Mouse (Mus musculus): ENCODE results near the gene Gtf2i.
"Not testable (repeated sequence)": the region's sequence is repeated elsewhere in the genome, so short reads cannot be mapped to it uniquely, and the experiment has no call there.

Gtf2i gene

DNA sequence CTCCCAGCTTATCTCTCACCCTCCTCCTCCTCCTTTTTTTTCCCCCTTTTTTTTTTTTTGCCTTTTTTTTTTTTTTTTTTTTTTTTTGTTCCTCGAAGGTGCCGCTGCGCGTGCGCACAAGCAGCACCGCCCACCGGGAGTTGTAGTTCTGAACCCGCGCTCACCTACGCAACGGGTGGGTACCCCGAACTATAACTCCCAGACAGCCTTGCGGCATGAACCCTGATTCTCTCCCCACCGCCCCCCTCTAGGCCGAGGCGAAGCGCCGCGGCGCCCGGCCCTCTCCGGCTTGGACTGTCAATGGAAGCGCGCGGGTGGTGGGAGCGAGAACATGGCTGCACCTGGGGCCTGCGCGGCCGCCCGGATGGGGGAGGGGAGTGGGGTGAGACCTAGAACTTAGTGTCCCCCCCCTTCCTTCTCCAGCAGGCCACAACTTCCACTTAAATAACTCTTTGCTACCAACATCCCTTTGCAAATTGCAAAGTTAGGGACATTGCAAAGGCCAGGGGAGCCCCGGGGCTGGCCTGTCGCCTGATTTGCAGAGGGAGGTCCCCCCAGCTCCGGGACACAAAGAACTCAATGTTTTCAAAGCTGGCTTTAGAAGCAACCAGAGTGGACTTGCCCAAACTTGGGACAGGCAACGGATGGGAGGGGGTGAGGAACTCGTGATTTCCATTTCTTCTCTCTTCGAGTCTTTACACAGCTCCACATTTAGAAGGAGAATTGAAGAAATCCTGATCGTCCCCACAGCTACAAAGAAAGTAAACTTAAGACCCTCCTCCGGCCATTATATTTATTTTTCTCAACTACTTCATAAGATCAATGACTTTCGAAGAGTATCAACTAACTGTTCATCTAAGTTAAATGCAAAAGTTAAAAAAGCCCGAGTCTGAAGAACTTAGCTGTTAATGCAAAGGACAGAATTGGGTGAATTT lies at the start of gene Gtf2i:
Gene Gtf2i, minus strand, starts transcription at position 73 of the 935 bp plus-strand sequence.
- H3K4me3 ChIP-seq (replicated peaks; ENCODE audit: low read length): peak within 1 kb of the TSS; percentile 97
- H3K27me3 ChIP-seq (ENCODE audit: insufficient read depth, low read length): no peaks in the 10 kb centered on the region
- peaks cover 16% of the 10 kb centered on the region for H3K36me3 ChIP-seq (ENCODE audit: insufficient read depth, low read length)
- H3K9me3 ChIP-seq (ENCODE audit: low read length): no peaks in the 10 kb centered on the region
- H3K4me1 ChIP-seq (replicated peaks; ENCODE audit: low read depth, low read length): peaks cover 60% of the 10 kb centered on the region
- TF ChIP-seq POU5F1 (IDR thresholded peaks at IDR 0.05; ENCODE audit: borderline replicate concordance, low read length): no peak
- TF ChIP-seq NANOG (IDR thresholded peaks at IDR 0.05; ENCODE audit: borderline replicate concordance, low read length): no peak
- no peak for TF ChIP-seq CTCF (conservative IDR thresholded peaks at IDR 0.05; ENCODE audit: low read length)

GRCm38 (mm10) chr5:134359101-134359500 lies 44.5 kb upstream of the Gtf2i start:
- Histone ChIP-seq H3K27me3 (ENCODE audit: insufficient read depth, low read length) (no peaks in the 10 kb centered on the region), H3K4me1 (replicated peaks; ENCODE audit: low read depth, low read length) (peaks cover 33% of the 10 kb centered on the region), H3K9me3 (ENCODE audit: low read length) (no peaks in the 10 kb centered on the region), H3K36me3 (ENCODE audit: insufficient read depth, low read length) (peaks cover 72% of the 10 kb centered on the region), H3K4me3 (replicated peaks; ENCODE audit: low read length) (no peak overlapping the region)
- TF ChIP-seq CTCF (conservative IDR thresholded peaks at IDR 0.05; ENCODE audit: low read length) (no peak), POU5F1 (IDR thresholded peaks at IDR 0.05; ENCODE audit: borderline replicate concordance, low read length) (no peak), NANOG (IDR thresholded peaks at IDR 0.05; ENCODE audit: borderline replicate concordance, low read length) (no peak)

DNA sequence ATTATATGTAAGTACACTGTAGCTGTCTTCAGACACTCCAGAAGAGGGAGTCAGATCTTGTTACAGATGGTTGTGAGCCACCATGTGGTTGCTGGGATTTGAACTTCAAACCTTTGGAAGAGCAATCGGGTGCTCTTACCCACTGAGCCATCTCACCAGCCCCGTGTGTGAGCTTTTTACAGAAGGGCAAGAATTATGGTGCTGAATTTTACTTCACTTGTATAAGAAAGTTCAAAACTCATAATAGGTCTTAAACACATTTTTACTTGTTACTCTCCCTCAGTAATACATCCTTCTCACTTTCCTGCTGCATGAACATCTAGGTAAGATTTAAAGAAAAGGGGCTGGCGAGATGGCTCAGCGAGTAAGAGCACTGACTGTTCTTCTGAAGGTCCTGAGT lies 40.8 kb upstream of the Gtf2i start:
- not testable (repeated sequence) for H3K4me3 ChIP-seq (replicated peaks; ENCODE audit: low read length); H3K27me3 ChIP-seq (ENCODE audit: insufficient read depth, low read length); H3K9me3 ChIP-seq (ENCODE audit: low read length)
- peaks cover 43% of the 10 kb centered on the region for H3K36me3 ChIP-seq (ENCODE audit: insufficient read depth, low read length)
- H3K4me1 ChIP-seq (replicated peaks; ENCODE audit: low read depth, low read length): peaks cover 43% of the 10 kb centered on the region

DNA sequence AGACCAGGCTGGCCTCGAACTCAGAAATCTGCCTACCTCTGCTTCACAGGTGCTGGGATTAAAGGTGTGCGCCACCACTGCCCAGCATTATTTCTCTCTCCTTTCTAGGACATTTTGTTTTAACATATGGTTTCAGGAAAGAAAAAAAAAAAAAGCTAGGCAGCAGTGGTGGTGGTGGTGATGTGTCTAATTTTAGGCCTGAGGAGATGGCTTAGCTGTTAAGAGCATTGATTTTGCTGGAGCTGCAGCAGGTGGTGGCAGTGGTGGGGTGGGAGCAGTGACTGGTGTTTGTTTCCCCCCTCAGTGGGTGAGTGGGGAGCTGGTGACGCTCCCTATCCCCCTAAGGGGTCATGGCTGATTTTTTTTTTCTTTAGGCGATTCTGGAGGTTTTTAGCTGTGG lies 38.6 kb upstream of the Gtf2i start:
- Histone ChIP-seq H3K36me3 (ENCODE audit: insufficient read depth, low read length) (peaks cover 21% of the 10 kb centered on the region), H3K27me3 (ENCODE audit: insufficient read depth, low read length) (no peaks in the 10 kb centered on the region), H3K4me3 (replicated peaks; ENCODE audit: low read length) (no peak overlapping the region), H3K9me3 (ENCODE audit: low read length) (no peaks in the 10 kb centered on the region), H3K4me1 (replicated peaks; ENCODE audit: low read depth, low read length) (peaks cover 36% of the 10 kb centered on the region)
- TF ChIP-seq CTCF (conservative IDR thresholded peaks at IDR 0.05; ENCODE audit: low read length) (no peak), NANOG (IDR thresholded peaks at IDR 0.05; ENCODE audit: borderline replicate concordance, low read length) (no peak), POU5F1 (IDR thresholded peaks at IDR 0.05; ENCODE audit: borderline replicate concordance, low read length) (no peak)

DNA sequence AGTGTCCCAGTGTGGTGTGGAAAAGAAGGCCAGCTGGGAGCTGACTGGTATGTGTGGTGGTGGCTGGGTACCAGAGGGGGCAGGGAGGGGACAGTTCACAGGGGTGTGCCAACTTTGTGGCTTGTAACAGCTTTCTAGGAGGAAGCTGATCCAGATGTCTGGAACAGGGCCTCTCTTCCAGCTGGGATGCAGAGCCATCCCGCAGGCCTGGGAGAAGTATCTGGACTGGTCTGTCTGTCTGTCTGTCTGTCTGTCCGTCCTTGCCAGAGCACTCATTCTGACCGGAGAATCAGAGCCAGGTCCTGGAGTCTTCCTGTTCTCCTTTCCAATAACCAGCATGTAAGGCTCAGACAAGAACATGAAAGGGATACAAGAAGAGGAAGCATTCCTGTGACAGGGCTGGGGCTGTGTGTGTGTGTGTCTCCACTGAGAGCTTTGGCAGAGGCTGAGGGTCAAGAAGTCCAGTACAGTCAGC lies 38.0 kb upstream of the Gtf2i start:
- Histone ChIP-seq H3K36me3 (ENCODE audit: insufficient read depth, low read length) (peaks cover 15% of the 10 kb centered on the region), H3K4me3 (replicated peaks; ENCODE audit: low read length) (no peak overlapping the region), H3K4me1 (replicated peaks; ENCODE audit: low read depth, low read length) (peaks cover 33% of the 10 kb centered on the region), H3K9me3 (ENCODE audit: low read length) (no peaks in the 10 kb centered on the region), H3K27me3 (ENCODE audit: insufficient read depth, low read length) (no peaks in the 10 kb centered on the region)
- TF ChIP-seq NANOG (IDR thresholded peaks at IDR 0.05; ENCODE audit: borderline replicate concordance, low read length) (no peak), POU5F1 (IDR thresholded peaks at IDR 0.05; ENCODE audit: borderline replicate concordance, low read length) (no peak), CTCF (conservative IDR thresholded peaks at IDR 0.05; ENCODE audit: low read length) (no peak)

- TF ChIP-seq POU5F1 (IDR thresholded peaks at IDR 0.05; ENCODE audit: borderline replicate concordance, low read length) (no peak), NANOG (IDR thresholded peaks at IDR 0.05; ENCODE audit: borderline replicate concordance, low read length) (no peak), CTCF (conservative IDR thresholded peaks at IDR 0.05; ENCODE audit: low read length) (no peak)
- Histone ChIP-seq H3K9me3 (ENCODE audit: low read length) (peaks cover 6% of the 10 kb centered on the region; the same call in 1 of the 2 replicates), H3K4me3 (replicated peaks; ENCODE audit: low read length) (peak overlapping the region; percentile 44; the same call in 1 of the 2 replicates), H3K4me1 (replicated peaks; ENCODE audit: low read depth, low read length) (peaks cover 29% of the 10 kb centered on the region), H3K36me3 (ENCODE audit: insufficient read depth, low read length) (peaks cover 5% of the 10 kb centered on the region), H3K27me3 (ENCODE audit: insufficient read depth, low read length) (no peaks in the 10 kb centered on the region)
These were observed 36.1 kb upstream of the Gtf2i start for GRCm38 (mm10) chr5:134350660-134351059.

DNA sequence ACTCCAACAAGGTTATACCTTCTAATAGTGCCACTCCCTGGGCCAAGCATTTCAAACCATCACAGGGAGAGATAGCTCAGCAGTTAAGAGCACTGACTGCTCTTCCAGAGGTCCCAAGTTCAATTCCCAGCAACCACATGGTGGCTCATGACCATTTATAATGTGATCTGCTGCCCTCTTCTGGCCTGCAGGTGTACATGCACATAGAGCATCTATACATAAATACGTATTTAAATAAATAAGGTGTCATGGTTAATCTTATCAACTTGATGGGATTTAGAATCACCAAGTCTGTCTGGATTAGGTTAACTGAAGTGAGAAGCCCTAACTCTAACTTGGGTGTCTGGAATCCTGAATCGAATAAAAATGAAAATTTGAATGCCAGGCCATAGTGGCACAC lies 32.5 kb upstream of the Gtf2i start:
- Histone ChIP-seq H3K9me3 (ENCODE audit: low read length) (peaks cover 6% of the 10 kb centered on the region; the same call in 1 of the 2 replicates), H3K27me3 (ENCODE audit: insufficient read depth, low read length) (no peaks in the 10 kb centered on the region), H3K4me1 (replicated peaks; ENCODE audit: low read depth, low read length) (peaks cover 55% of the 10 kb centered on the region), H3K36me3 (ENCODE audit: insufficient read depth, low read length) (no peaks in the 10 kb centered on the region; the same call in 1 of the 2 replicates), H3K4me3 (replicated peaks; ENCODE audit: low read length) (no peak overlapping the region)
- TF ChIP-seq POU5F1 (IDR thresholded peaks at IDR 0.05; ENCODE audit: borderline replicate concordance, low read length) (no peak), CTCF (conservative IDR thresholded peaks at IDR 0.05; ENCODE audit: low read length) (peak; percentile 57)

GRCm38 (mm10) chr5:134345449-134345848 lies 30.9 kb upstream of the Gtf2i start:
- no peak for TF ChIP-seq POU5F1 (IDR thresholded peaks at IDR 0.05; ENCODE audit: borderline replicate concordance, low read length)
- TF ChIP-seq NANOG (IDR thresholded peaks at IDR 0.05; ENCODE audit: borderline replicate concordance, low read length): no peak
- peak; percentile 89 for TF ChIP-seq CTCF (conservative IDR thresholded peaks at IDR 0.05; ENCODE audit: low read length)
- H3K27me3 ChIP-seq (ENCODE audit: insufficient read depth, low read length): no peaks in the 10 kb centered on the region

More at GRCm38 (mm10) chr5:134345449-134345848, 30.9 kb upstream of the Gtf2i start:
- peaks cover 6% of the 10 kb centered on the region; the same call in 1 of the 2 replicates for H3K9me3 ChIP-seq (ENCODE audit: low read length)
- H3K4me1 ChIP-seq (replicated peaks; ENCODE audit: low read depth, low read length): peaks cover 57% of the 10 kb centered on the region
- H3K36me3 ChIP-seq (ENCODE audit: insufficient read depth, low read length): no peaks in the 10 kb centered on the region; the same call in 1 of the 2 replicates
- no peak overlapping the region for H3K4me3 ChIP-seq (replicated peaks; ENCODE audit: low read length)
